In genomic region chr4:115063518-115064239, GRCm38 (mm10) we compare ENCODE assay signal across 8 mouse cellular contexts. TPM values are rescaled to one million over a fixed set of nuclear protein-coding genes. Genes with fewer than 3 reads are reported as not detected.
A peak's percentile ranks its signal among the peaks of the same experiment; 100 is the strongest.
DNase-seq lines count a peak whose midpoint lies in the region; ATAC-seq and TF ChIP-seq lines count a peak whose summit lies in the region.

No protein-coding gene starts in this region.

- peak overlapping the region; percentile 52 for H3K4me3 ChIP-seq in left cerebral cortex, adult 2 months
- peak overlapping the region; percentile 51 for H3K4me3 ChIP-seq in embryonic facial prominence, embryonic 12.5 days
- peak overlapping the region; percentile 61 for H3K4me3 ChIP-seq in limb, embryonic 10.5 days
- H3K4me3 ChIP-seq in neural tube, embryonic 13.5 days: peak overlapping the region; percentile 46

- intact Hi-C loops in left cerebral cortex, adult 2 months (cut with DNase I): loop anchor here (5.0 to 10.0 kb wide), 2 partner anchors 389 to 874 kb away; partner anchors contain the start of gene Dmbx1

- no peak for ATAC-seq in embryonic facial prominence, embryonic 12.5 days (ENCODE audit: insufficient number of reproducible peaks, insufficient read depth, low FRiP score, low TSS enrichment)
- ATAC-seq in neural tube, embryonic 13.5 days (ENCODE audit: low read depth): peak; percentile 32

- DNase-seq in left cerebral cortex, adult 2 months (ENCODE audit: extremely low spot score in 1 of 2, low spot score in 2 of 2): no peak
- no peak for DNase-seq in left cerebral cortex, adult 18-20 months (ENCODE audit: low spot score in 2 of 2)
- no peak for DNase-seq in limb, embryonic 10.5 days (ENCODE audit: low spot score)
- no peak for DNase-seq in frontal cortex, postnatal 36 days (ENCODE audit: low spot score in 2 of 2)
- DNase-seq in left cerebral cortex, adult 11 months (ENCODE audit: low spot score): no peak
- DNase-seq in adrenal gland, postnatal 14 days: no peak

- H3K4me2 ChIP-seq in embryonic facial prominence, embryonic 12.5 days (replicated peaks): peak overlapping the region; percentile 97
- peak overlapping the region; percentile 92 for H3K4me2 ChIP-seq in neural tube, embryonic 13.5 days

- H3K27ac ChIP-seq in left cerebral cortex, adult 2 months: no peak overlapping the region
- H3K27ac ChIP-seq in embryonic facial prominence, embryonic 12.5 days: no peak overlapping the region
- peak overlapping the region; percentile 62 for H3K27ac ChIP-seq in limb, embryonic 10.5 days
- no peak overlapping the region for H3K27ac ChIP-seq in neural tube, embryonic 13.5 days (replicated peaks)

- H3K9me3 ChIP-seq in embryonic facial prominence, embryonic 12.5 days: no peaks in the 10 kb centered on the region
- no peaks in the 10 kb centered on the region for H3K9me3 ChIP-seq in limb, embryonic 10.5 days (replicated peaks)
- no peaks in the 10 kb centered on the region for H3K9me3 ChIP-seq in neural tube, embryonic 13.5 days

- TF ChIP-seq CTCF in left cerebral cortex, adult 2 months (IDR thresholded peaks at IDR 0.05): no peak

- peaks cover 8% of the 10 kb centered on the region; the same call in 1 of the 2 replicates for H3K4me1 ChIP-seq in embryonic facial prominence, embryonic 12.5 days
- H3K4me1 ChIP-seq in limb, embryonic 10.5 days: peaks cover 20% of the 10 kb centered on the region
- peaks cover 16% of the 10 kb centered on the region for H3K4me1 ChIP-seq in neural tube, embryonic 13.5 days (replicated peaks)

- peaks cover 88% of the 10 kb centered on the region for H3K27me3 ChIP-seq in embryonic facial prominence, embryonic 12.5 days
- peaks cover 100% of the 10 kb centered on the region for H3K27me3 ChIP-seq in limb, embryonic 10.5 days (ENCODE audit: low read depth, poor library complexity, severe bottlenecking)
- peaks cover 100% of the 10 kb centered on the region for H3K27me3 ChIP-seq in neural tube, embryonic 13.5 days

- 1% methylated on average over 31 of the region's 31 CpGs for WGBS in embryonic facial prominence, embryonic 12.5 days
- WGBS in limb, embryonic 10.5 days: 1% methylated on average over 31 of the region's 31 CpGs
- WGBS in neural tube, embryonic 13.5 days: under 1% methylated on average over 31 of the region's 31 CpGs

- H3K36me3 ChIP-seq in embryonic facial prominence, embryonic 12.5 days: no peaks in the 10 kb centered on the region
- no peaks in the 10 kb centered on the region for H3K36me3 ChIP-seq in limb, embryonic 10.5 days
- H3K36me3 ChIP-seq in neural tube, embryonic 13.5 days: no peaks in the 10 kb centered on the region

- H3K9ac ChIP-seq in embryonic facial prominence, embryonic 12.5 days: peak overlapping the region; percentile 22
- peak overlapping the region; percentile 65 for H3K9ac ChIP-seq in neural tube, embryonic 13.5 days

RNA-seq across cellular contexts. Expression of gene Tal1, which starts 7.5 kb away (rescaled TPM):
- 1 to 10 TPM; 1.5 TPM for total RNA-seq in left cerebral cortex, adult 2 months (2021)
- 1 to 10 TPM; 1.3 to 1.4 TPM for total RNA-seq in left cerebral cortex, adult 18-20 months (2021)
- 2.3 and 2.5 TPM in 2 replicates for polyA plus RNA-seq in embryonic facial prominence, embryonic 12.5 days (2016; fragmentation: Nextera tagmentation; extraction: Ambion mirVana)
- 1.7 TPM in 2 replicates for polyA plus RNA-seq in limb, embryonic 10.5 days (2016; fragmentation: Nextera tagmentation; extraction: Ambion mirVana)
- 1.9 and 2.0 TPM in 2 replicates for polyA plus RNA-seq in neural tube, embryonic 13.5 days (2015; fragmentation: Nextera tagmentation; extraction: Ambion mirVana)
- total RNA-seq in adrenal gland, postnatal 14 days (2021): 5.2 and 7.3 TPM in 2 replicates

RNA-seq across cellular contexts. Expression of gene Pdzk1ip1, which starts 24.8 kb away (rescaled TPM):
- total RNA-seq in left cerebral cortex, adult 2 months (2021): under 1 TPM in 1 of 2 experiments, not detected in 1; 0.75 TPM
- under 1 TPM; 0.42 to 0.93 TPM for total RNA-seq in left cerebral cortex, adult 18-20 months (2021)
- 11.7 and 15.4 TPM in 2 replicates for polyA plus RNA-seq in embryonic facial prominence, embryonic 12.5 days (2016; fragmentation: Nextera tagmentation; extraction: Ambion mirVana)
- 6.8 and 9.0 TPM in 2 replicates for polyA plus RNA-seq in limb, embryonic 10.5 days (2016; fragmentation: Nextera tagmentation; extraction: Ambion mirVana)
- polyA plus RNA-seq in neural tube, embryonic 13.5 days (2015; fragmentation: Nextera tagmentation; extraction: Ambion mirVana): 5.7 and 5.8 TPM in 2 replicates
- total RNA-seq in adrenal gland, postnatal 14 days (2021): 0.53 and 2.4 TPM in 2 replicates
